Mouse (Mus musculus): ENCODE data around the gene Snx33.

Gene Snx33

GRCm38 (mm10) chr9:56889817-56890216 is 38.4 kb downstream of the Snx33 start:
- DNase-seq: peak; percentile 60

- DNase-seq: no peak
Observed at GRCm38 (mm10) chr9:56887581-56887980, 40.6 kb downstream of the Snx33 start.

DNA sequence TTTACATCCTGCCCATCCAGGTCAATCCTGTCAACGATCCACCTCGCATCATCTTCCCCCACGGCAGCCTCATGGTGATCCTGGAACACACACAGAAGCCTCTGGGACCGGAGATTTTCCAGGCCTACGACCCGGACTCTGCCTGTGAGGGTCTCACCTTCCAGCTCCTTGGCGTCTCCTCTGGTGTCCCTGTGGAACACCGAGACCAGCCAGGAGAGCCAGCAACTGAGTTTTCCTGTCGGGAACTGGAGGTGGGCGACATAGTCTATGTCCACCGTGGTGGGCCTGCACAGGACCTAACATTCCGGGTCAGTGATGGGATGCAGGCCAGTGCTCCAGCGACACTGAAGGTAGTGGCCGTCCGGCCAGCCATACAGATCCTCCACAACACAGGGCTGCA is 41.6 kb downstream of the Snx33 start:
- DNase-seq: no peak

DNA sequence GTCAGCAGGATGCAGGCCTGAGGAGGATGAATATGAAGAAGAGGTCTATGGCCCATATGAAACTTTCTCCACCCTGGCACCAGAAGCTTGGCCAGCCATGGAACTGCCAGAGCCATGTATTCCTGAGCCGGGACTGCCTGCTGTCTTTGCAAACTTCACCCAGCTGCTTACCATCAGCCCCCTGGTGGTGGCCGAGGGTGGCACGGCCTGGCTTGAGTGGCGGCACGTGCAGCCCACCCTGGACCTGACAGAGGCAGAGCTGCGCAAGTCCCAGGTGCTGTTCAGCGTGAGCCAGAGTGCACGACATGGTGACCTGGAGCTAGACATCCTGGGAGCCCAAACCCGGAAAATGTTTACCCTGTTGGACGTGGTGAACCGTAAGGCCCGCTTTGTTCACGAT is 42.1 kb downstream of the Snx33 start:
- no peak for DNase-seq

- DNase-seq: no peak
Observed at GRCm38 (mm10) chr9:56884328-56884727, 43.8 kb downstream of the Snx33 start.

DNA sequence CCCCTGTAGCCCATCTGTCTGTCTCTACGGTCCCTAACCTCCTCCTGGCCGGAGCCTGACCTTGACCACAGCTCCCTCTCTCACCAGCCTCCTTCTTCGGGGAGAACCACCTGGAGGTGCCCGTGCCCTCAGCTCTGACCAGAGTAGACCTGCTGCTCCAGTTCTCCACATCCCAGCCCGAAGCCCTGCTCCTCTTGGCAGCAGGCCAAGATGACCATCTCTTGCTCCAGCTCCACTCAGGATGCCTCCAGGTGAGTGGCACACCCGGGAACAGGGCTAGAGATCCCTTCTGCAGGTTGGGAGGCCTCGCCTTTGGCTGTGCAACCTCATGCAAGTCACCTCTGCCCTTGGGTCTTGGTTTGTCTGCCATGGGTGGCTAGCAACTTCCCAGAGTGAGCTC is 44.7 kb downstream of the Snx33 start:
- no peak for DNase-seq

- no peak for DNase-seq
Observed at GRCm38 (mm10) chr9:56882818-56883217, 45.4 kb downstream of the Snx33 start.

DNA sequence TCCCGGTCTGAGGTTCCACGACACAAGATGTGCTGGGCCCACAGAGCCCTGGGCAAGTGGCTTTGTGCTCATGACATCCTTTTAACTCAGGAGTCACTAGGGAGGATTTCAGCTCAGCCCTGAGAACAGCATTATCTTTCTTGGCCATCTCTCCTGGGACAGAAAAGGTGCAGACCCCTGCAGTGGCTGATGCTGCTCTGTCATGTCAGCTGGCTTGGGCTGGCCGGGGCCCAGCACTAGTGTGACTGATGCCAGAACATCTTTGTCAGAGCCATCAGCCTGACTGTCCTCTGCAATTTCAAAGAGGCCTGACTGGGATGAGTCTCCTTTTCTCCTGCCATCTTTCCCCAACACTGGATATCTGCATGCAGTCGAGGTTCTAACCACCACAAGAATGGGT is 45.9 kb downstream of the Snx33 start:
- no peak for DNase-seq

- no peak for DNase-seq
Observed at GRCm38 (mm10) chr9:56881539-56882082, 46.6 kb downstream of the Snx33 start.

GRCm38 (mm10) chr9:56880790-56881189 is 47.4 kb downstream of the Snx33 start:
- DNase-seq: no peak

DNA sequence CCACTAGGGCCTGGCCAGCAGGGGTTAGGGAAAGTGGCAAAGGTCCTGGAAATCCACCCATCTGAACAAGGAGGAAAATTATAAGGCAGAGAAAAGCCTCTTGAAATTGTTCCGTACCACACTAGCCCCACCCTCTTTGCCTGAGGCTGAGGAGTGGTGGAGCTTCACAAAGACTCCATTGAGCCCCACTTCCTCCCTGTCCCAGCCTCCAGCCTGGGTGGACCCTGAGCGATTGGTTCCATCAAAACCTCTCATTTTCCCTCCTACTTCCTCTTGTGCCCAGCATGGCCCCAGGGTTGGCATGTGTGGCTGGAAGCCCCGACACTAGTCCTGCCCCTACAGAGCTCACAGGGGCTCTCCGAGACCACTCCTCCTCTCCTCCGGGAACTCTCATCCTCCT is 50.9 kb downstream of the Snx33 start:
- no peak for DNase-seq

DNA sequence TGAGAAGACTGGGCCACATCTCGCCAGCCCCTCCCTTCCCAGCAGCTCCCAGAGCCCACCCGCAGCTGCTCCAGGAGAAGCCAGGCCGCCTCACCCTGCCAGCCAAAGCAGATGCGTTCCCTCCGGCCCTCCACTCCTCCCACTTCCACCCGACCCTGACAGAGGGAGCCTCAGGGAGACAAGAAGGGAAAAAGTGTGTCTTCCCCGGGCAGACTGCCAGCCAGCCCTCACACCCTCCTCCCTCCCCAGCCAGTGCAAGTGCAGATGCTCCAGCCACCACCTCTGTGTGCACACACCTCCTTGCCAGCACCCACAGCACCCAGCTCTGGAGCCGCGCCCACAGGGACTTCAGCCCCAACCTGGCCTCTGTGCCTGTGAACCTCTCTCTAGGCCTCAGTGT is 51.4 kb downstream of the Snx33 start:
- DNase-seq: no peak

GRCm38 (mm10) chr9:56873097-56873496 is 55.1 kb downstream of the Snx33 start:
- DNase-seq: no peak

- DNase-seq: no peak
Observed at GRCm38 (mm10) chr9:56872105-56872903, 55.9 kb downstream of the Snx33 start.

GRCm38 (mm10) chr9:56871191-56871590 is 57.0 kb downstream of the Snx33 start:
- DNase-seq: no peak

GRCm38 (mm10) chr9:56870778-56871177 is 57.4 kb downstream of the Snx33 start:
- no peak for DNase-seq

DNA sequence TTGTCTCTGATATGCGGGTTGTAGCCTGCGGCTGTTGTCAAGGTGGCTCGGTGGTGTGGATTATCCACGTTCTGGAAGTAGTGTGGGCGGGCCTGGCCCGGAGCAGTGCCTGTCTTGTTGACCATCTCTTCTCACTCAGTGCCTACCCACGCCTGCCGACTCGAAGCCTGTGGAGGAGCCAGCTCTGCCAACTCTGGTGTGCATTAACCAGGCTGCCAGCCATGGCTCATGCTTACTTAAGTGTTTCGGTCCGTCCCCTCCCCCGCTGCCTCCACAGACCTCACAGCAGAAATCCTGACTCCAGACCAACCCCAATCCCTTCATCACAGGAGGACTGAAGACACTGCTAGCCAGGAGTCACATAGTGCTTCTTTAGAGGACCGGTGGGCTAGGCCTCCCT is 58.6 kb downstream of the Snx33 start:
- DNase-seq: no peak

- DNase-seq: no peak
Observed at GRCm38 (mm10) chr9:56868292-56868691, 59.9 kb downstream of the Snx33 start.
